Mouse (Mus musculus) layer of hippocampus, adult 6 months (tissue): Measurements from ENCODE around the gene Rpl27. TPM values are rescaled to one million over a fixed set of nuclear protein-coding genes. Genes with fewer than 3 reads are reported as not detected.

Source experiments
- long read RNA-seq, 2 experiments: library from polyadenylated mRNA; unstranded; transcript quantifications; one replicate each; pipeline ENCODE4 v2.0.0; 2019 to 2020
- microRNA-seq: library from miRNA; unstranded; fragments of <30 nt; microRNA quantifications from one replicate; pipeline ENCODE4 v1.2.0, GENCODE M21; 2020
- polyA plus RNA-seq: library from polyadenylated mRNA; unstranded; fragments of <200 nt; fragmentation: Nextera tagmentation; gene quantifications from 2 replicates; pipeline ENCODE4 v1.2.3, GENCODE M21; 2021

Rpl27 gene
- 1,000 and 1,005 TPM in 2 replicates for polyA plus RNA-seq
- long read RNA-seq, experiment 1, transcript Rpl27-202 (4 exons, 732 nt) = minor isoform, 36 of 278 reads
- long read RNA-seq, experiment 1, transcript Rpl27-201 (5 exons, 614 nt) = major isoform, 237 of 278 reads
- long read RNA-seq, experiment 1, partial matches to known transcripts = 0 of 278 reads
- long read RNA-seq, experiment 1, other reads (novel, unspliced or antisense) = 5 of 278 reads
- long read RNA-seq, experiment 2, transcript Rpl27-201 (5 exons, 614 nt) = major isoform, 13 of 28 reads
- long read RNA-seq, experiment 2, partial matches to known transcripts = 5 of 28 reads
- long read RNA-seq, experiment 2, other reads (novel, unspliced or antisense) = 6 of 28 reads

GRCm38 (mm10) chr11:101442127-101442693 lies at the start of gene Rpl27:
Gene Rpl27, plus strand, starts transcription at chr11:101442298.

DNA sequence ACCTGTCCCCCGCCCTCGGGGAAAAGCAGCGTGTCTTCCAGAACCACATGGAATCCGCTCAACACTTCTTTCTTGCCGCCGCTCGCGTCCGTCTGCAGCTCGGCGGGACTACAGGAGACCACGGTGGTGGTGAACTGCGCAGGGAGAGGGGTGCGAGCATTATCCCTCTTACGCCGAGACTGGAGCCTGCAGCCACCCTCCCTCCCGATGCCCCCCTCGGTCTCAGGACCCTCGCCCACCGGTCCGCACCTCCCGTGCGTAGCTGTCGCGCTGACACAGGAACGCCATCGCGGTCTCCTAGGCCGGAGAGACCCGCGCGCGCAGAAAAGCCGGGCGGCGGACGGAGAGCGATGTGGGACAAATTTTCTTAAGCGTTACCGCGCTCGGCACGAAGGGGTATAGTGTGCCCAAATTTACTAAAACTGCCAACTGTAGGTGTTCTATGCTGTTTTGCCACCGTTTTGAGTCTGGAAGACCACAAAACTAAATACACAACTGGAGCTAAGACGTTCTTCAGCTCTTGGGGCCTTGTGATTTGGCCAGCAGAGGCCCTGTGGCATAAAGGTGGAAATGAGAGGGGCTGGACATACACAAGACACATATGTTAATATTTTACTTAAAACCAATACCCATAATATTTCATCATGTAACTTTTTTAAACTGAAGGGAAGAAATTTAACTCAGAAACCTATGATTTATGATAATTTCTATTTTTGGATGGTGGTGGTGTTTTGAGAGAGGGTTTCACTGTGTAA lies 24.8 kb upstream of the Rpl27 start, which contains the start of gene Aarsd1:
Aarsd1 (minus strand) TSS at position 515 of the 755 bp plus-strand sequence.

DNA sequence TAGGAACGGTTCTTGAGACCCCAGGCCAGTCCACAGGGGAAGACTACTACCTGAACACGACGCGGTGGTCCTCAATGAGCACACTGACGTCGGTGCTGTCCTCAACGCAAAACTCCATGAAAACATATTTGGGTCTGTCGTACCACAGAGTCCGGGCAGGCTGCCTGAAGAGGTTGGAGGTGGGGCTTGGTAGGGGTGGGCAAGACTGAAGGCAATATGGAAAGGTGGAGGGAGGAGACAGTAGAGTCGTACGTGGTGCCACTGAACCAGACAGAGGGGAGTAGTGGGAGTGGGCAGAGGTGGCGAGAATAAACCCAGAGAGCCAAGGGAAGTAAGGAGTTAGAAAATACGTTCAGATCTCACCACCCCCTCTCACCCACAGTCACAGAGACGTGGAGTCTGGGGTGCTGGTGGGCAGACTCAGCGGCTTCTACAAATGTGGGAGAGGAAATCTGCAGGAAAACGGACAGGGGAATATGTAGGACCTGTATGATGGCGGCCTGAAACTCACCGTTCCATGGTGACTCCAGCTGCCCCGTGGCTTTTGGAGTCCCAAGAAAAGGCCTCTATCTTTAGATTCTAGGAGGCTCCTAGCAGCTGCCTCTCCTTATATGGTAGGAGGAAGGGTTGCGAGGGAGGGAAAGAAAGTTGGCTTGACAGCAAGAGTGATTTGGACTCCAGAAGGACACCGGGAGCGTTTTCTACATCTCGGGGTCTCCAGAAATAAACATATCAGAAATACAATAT lies 17.8 kb upstream of the Rpl27 start, which contains the start of gene Gm27029:
Gm27029 (minus strand) TSS at position 692 of the 747 bp plus-strand sequence.

GRCm38 (mm10) chr11:101424925-101425813 lies 16.9 kb upstream of the Rpl27 start, which contains the start of the genes Rundc1 and Ptges3l:
Gene Rundc1, plus strand, starts transcription at chr11:101425085.
Gene Ptges3l, minus strand, starts transcription at chr11:101425333.

DNA sequence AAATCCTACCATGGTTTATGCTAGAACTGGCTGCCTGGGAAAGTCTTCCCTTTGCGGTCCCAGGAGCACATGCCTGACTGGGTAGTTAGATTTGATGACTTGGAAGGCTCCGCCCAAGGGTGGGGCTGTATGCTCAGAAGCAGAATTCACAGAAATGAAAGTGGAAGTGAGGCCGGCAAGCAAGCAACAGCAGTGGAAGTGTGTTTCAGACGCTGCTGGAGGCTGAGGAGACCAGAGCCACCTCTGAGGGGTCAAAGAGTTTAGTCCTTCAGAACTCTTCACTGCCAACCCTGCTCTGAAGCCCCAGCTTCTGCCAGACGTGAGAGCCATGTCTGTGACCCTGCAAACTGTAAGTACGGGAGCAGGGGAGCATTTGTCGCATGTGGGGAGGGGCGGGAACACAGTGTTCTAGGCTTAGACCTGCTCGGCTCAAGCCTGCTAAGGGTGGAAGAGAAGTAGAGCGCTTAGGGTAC lies 6.2 kb downstream of the Rpl27 start, which contains the start of gene Ifi35:
Ifi35 (plus strand) TSS at position 134 of the 473 bp plus-strand sequence.

GRCm38 (mm10) chr11:101464211-101465100 lies 22.4 kb downstream of the Rpl27 start, which contains the start of gene Rnd2:
Gene Rnd2, plus strand, starts transcription at chr11:101464999.

GRCm38 (mm10) chr11:101465869-101466551 lies 23.9 kb downstream of the Rpl27 start, which contains the start of gene Vat1:
Gene Vat1, minus strand, starts transcription at chr11:101466230.

Small RNAs within 50 kb of the gene (microRNA-seq; reads per million reads assigned to microRNA genes)
- gene Mir6929 = 1.3 reads per million

Other genes with a start within 250 kb of the Rpl27 start
- 30.9 and 32.5 TPM in 2 replicates for gene Ezh1, start 215.8 kb upstream of the Rpl27 start, polyA plus RNA-seq
- 78.1 and 88.2 TPM in 2 replicates for gene Ramp2, start 196.3 kb upstream of the Rpl27 start, polyA plus RNA-seq
- 180 and 205 TPM in 2 replicates for gene Vps25, start 188.6 kb upstream of the Rpl27 start, polyA plus RNA-seq
- 1.1 and 1.8 TPM in 2 replicates for gene Wnk4, start 181.7 kb upstream of the Rpl27 start, polyA plus RNA-seq
- gene Cntd1, start 163.3 kb upstream of the Rpl27 start, polyA plus RNA-seq = 0.13 and 0.14 TPM in 2 replicates
- 427 and 478 TPM in 2 replicates for gene Coa3, start 163.2 kb upstream of the Rpl27 start, polyA plus RNA-seq
- gene Becn1, start 140.0 kb upstream of the Rpl27 start, polyA plus RNA-seq = 197 and 208 TPM in 2 replicates
- gene Psme3, start 126.1 kb upstream of the Rpl27 start, polyA plus RNA-seq = 16.3 and 17.7 TPM in 2 replicates
- 0.21 and 0.29 TPM in 2 replicates for gene Aoc2, start 117.2 kb upstream of the Rpl27 start, polyA plus RNA-seq
- gene Aoc3, start 111.7 kb upstream of the Rpl27 start, polyA plus RNA-seq = 0.08 and 0.16 TPM in 2 replicates
- gene G6pc, start 74.7 kb upstream of the Rpl27 start, polyA plus RNA-seq = not detected in 2 replicates
- 87.9 and 90.1 TPM in 2 replicates for gene Aarsd1, start 24.7 kb upstream of the Rpl27 start, polyA plus RNA-seq
- 7.8 and 8.1 TPM in 2 replicates for gene Gm27029, start 17.5 kb upstream of the Rpl27 start, polyA plus RNA-seq
- 19.2 and 22.5 TPM in 2 replicates for gene Rundc1, start 17.2 kb upstream of the Rpl27 start, polyA plus RNA-seq
- gene Ptges3l, start 17.0 kb upstream of the Rpl27 start, polyA plus RNA-seq = 2.1 and 3.0 TPM in 2 replicates
- 5.7 and 6.2 TPM in 2 replicates for gene Ifi35, start 6.1 kb downstream of the Rpl27 start, polyA plus RNA-seq
- gene Rnd2, start 22.7 kb downstream of the Rpl27 start, polyA plus RNA-seq = 17.9 and 18.2 TPM in 2 replicates
- gene Vat1, start 23.9 kb downstream of the Rpl27 start, polyA plus RNA-seq = 10.1 and 13.2 TPM in 2 replicates
- gene Brca1, start 109.7 kb downstream of the Rpl27 start, polyA plus RNA-seq = 0.29 and 0.36 TPM in 2 replicates
- 38.4 and 43.7 TPM in 2 replicates for gene Nbr1, start 109.9 kb downstream of the Rpl27 start, polyA plus RNA-seq
- gene Tmem106a, start 139.9 kb downstream of the Rpl27 start, polyA plus RNA-seq = 1.7 and 2.8 TPM in 2 replicates
- not detected in 2 replicates for gene Gm11634, start 157.0 kb downstream of the Rpl27 start, polyA plus RNA-seq
- gene Rdm1, start 184.9 kb downstream of the Rpl27 start, polyA plus RNA-seq = 32.9 and 38.3 TPM in 2 replicates
- 7.0 and 8.2 TPM in 2 replicates for gene Arl4d, start 223.2 kb downstream of the Rpl27 start, polyA plus RNA-seq